Mouse (Mus musculus) midbrain, embryonic 10.5 days (tissue): Measurements from ENCODE around the gene Pkig. TPM values are rescaled to one million over a fixed set of nuclear protein-coding genes. Genes with fewer than 3 reads are reported as not detected.
A peak's percentile ranks its signal among the peaks of the same experiment; 100 is the strongest.

Experiments
- DNase-seq: peaks from one replicate; pipeline ENCODE4 v3.0.0-alpha.2; 2017; ENCODE audit warnings: low spot score
- H3K27ac ChIP-seq: fragments of 300-500 bp; sonication (generic); replicated peaks from 2 replicates; pipeline ENCODE4 v1.5.1; 2016; ENCODE audit warnings: mild to moderate bottlenecking
- H3K27me3 ChIP-seq: fragments of 300-500 bp; sonication (generic); 2 replicates; pipeline ENCODE4 v1.6.1; 2016; ENCODE audit warnings: low read depth, mild to moderate bottlenecking; ENCODE audit not compliant: poor library complexity, severe bottlenecking
- H3K36me3 ChIP-seq: fragments of 300-500 bp; sonication (generic); 2 replicates; pipeline ENCODE4 v1.6.1; 2016; ENCODE audit warnings: mild to moderate bottlenecking, moderate library complexity
- H3K4me1 ChIP-seq: fragments of 300-500 bp; sonication (generic); 2 replicates; pipeline ENCODE4 v1.6.1; 2016
- H3K4me3 ChIP-seq: fragments of 300-500 bp; sonication (generic); 2 replicates; pipeline ENCODE4 v1.5.1; 2016; ENCODE audit warnings: mild to moderate bottlenecking, moderate library complexity
- H3K9me3 ChIP-seq: fragments of 300-500 bp; sonication (generic); replicated peaks from 2 replicates; pipeline ENCODE4 v1.6.1; 2016; ENCODE audit warnings: mild to moderate bottlenecking
- WGBS: fragments of 180-500 bp; shearing (Covaris S2); methylation state at CpG from one replicate; pipeline ENCODE4 v1.1.7; 2016; 5-methylcytosine and 5-hydroxymethylcytosine counted together
- polyA plus RNA-seq: library from polyadenylated mRNA; unstranded; fragments of >200 nt; fragmentation: Nextera tagmentation; extraction: Ambion mirVana; gene quantifications from 2 replicates; pipeline ENCODE4 v1.2.1, GENCODE M21; 2016

Pkig gene
- polyA plus RNA-seq, 1 experiment from 2014 or later, result 190 TPM

DNA sequence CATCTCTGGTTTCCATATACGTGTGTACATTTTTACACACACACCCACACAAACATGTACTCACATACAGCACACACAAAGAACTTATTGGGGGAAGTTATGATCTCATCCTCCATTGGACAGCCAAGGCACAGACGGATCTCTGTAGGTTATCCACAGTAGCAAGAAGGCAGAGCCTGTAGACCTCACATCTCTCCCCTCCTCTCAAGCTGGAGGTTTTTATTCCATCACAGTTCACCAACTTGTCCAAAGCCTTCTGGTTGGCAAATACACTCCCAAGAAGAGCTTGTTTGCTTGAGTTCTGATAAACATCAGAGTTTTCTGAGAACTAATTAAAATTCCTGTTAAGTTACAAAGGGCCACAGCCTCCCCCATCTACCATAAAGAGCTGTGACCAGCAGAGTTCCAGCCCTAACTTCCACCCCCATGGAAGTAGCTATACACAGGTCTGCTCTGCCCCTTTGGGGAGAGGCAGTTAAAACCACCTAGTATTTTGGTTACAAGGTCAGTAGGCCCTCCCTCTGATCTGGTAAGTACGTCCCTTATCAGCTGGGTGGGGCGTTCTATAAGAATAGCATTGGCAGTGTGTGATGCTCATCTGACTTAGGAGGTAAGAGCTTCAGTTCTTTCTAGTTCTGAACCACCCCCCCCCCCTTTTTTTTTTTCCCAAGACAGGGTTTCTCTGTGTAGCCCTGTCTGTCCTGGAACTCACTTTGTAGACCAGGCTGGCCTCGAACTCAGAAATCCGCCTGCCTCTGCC, 33.8 kb downstream of the Pkig start:
- WGBS, result 91% methylated on average over 6 of the region's 6 CpGs
- Histone ChIP-seq H3K36me3 (no peaks in the 10 kb centered on the region), H3K27me3 (no peaks in the 10 kb centered on the region), H3K4me1 (peaks cover 58% of the 10 kb centered on the region), H3K9me3 (no peaks in the 10 kb centered on the region), H3K27ac (peak overlapping the region; percentile 81; the same call in 1 of the 2 replicates), H3K4me3 (no peak overlapping the region)
- DNase-seq, result no peak

DNA sequence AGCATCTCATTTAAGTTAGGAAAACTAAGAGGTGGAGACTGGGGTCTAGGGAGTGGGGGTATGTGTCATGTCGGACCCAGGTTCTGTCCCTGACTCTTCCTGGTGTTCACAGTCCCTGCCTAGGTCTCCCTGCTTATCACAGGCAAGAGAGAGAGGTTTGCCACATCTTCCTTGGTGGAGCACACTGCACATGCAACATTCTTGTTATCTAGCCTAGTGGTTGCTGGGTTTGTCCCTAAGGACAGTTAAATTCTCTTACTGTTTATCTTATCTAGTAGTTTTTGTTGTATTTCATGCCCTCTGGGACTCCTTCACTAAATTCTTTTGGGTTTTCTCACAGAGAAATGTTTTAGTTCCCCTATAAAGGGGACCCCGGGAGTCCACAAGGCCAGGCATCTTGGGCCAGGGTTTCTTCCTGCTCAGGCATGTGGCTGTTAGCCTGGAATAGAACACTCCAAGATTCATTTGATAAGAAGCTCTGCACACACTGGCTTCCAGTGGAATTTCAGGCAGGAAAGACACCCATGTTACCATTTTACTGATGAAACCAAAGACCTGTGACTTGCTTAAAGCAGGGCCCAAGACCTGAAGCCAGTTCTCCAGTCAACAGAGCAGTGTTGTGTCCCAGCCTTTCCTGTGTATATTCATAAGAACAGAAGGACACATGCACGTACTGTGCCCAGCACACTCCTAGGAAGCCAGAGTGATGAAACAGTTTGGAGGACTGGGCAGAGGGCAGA, 34.9 kb downstream of the Pkig start:
- H3K4me3 ChIP-seq, result no peak overlapping the region
- peak overlapping the region; percentile 57; the same call in 1 of the 2 replicates for H3K27ac ChIP-seq
- H3K9me3 ChIP-seq, result no peaks in the 10 kb centered on the region
- H3K27me3 ChIP-seq, result no peaks in the 10 kb centered on the region
- WGBS, result 80% methylated on average over 3 of the region's 3 CpGs
- H3K4me1 ChIP-seq, result peaks cover 68% of the 10 kb centered on the region
- DNase-seq, result no peak
- H3K36me3 ChIP-seq, result no peaks in the 10 kb centered on the region

DNA sequence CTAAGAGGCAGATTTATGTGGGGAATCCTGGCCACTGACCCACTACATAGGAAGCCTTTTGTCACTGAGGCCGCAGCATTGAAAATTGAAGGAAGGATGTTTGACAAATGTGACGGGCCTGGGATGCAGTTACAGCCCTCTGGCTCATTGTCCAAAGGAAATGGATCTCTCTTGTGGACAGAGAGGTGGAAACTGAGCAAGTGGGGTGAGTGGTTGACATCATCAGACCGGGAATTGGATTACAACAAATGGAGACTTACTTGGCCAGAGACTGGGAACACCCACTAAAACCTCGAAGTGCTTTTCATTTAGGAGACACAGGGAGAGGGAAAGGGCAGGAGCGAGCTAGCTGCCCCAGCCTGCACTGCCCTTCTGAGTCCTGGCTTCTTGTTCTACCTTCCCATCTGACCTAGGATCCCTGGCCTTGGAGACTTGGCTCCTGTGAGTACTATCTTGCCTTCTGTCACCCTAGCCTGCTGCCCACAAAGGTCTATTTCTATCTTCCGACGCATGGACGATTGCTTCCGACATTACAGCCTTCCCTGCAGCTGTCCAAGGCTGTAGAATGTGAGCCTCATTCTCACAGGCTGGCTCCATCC, 35.6 kb downstream of the Pkig start:
- no peaks in the 10 kb centered on the region for H3K27me3 ChIP-seq
- WGBS, result 80% methylated on average over 9 of the region's 9 CpGs
- H3K36me3 ChIP-seq, result no peaks in the 10 kb centered on the region
- peaks cover 75% of the 10 kb centered on the region for H3K4me1 ChIP-seq
- no peak overlapping the region for H3K4me3 ChIP-seq
- H3K27ac ChIP-seq, result peak overlapping the region; percentile 57
- no peaks in the 10 kb centered on the region for H3K9me3 ChIP-seq
- DNase-seq, result no peak

DNA sequence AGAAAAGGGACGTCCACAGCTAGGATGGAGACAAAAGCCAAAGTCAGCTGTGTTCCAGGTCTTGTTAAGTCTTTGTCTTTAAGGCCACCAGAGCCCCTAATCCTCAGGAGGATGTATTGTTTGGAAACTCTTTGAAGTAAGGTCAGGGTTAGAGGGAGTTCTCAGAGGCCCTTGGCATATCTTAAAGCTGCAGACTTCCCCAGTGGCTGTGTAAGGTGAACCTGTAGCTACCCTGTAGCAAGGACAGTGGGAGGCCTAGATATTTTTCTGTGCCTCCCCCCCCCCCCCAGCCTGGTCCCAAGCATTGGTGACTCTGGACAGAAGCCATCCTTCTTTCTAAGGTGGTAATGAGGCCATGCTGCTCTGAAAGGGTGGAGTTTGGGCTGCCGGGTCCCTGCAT, 38.6 kb downstream of the Pkig start:
- H3K36me3 ChIP-seq, result no peaks in the 10 kb centered on the region
- H3K27ac ChIP-seq, result peak overlapping the region; percentile 55; the same call in 1 of the 2 replicates
- no peaks in the 10 kb centered on the region for H3K27me3 ChIP-seq
- no peak for DNase-seq
- peaks cover 51% of the 10 kb centered on the region for H3K4me1 ChIP-seq
- 37% methylated on average over 2 of the region's 2 CpGs for WGBS
- H3K9me3 ChIP-seq, result no peaks in the 10 kb centered on the region
- H3K4me3 ChIP-seq, result no peak overlapping the region

DNA sequence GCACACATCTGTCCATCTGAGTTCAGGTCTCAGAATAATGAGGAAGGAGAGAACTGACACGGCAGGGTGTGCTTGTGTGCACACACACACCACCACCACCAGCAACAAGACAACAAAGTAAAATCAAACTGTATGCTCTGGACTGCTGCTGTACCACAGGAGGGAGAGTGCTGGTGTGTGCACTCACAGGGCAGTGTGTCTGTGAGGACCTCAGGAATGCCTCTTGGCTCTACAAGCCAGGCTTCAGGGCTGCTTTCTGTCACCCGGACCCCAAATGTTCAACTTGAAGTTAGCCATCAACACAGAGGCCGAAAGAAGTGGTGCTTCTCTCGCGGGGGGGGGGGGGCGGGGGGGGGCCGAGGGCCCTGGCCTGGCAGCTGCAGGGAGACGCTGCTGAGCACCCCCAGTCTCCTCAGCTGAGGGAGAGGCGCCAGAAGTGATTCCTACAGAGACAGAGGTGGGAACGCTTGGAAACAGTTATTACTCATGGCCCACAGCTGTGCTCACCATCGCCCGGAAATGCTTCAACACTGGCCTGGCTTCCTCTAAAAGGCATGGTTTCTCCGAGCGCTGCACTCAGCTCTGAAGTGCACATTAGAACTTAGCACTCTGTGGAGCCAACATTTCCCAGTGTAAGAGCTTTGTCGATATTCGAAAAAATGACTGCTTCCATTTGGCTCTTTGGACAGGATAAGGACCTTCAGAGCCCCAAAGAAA, 39.7 kb downstream of the Pkig start:
- DNase-seq, result no peak
- H3K9me3 ChIP-seq, result no peaks in the 10 kb centered on the region
- H3K27me3 ChIP-seq, result no peaks in the 10 kb centered on the region
- no peak overlapping the region for H3K4me3 ChIP-seq
- H3K4me1 ChIP-seq, result peaks cover 56% of the 10 kb centered on the region
- WGBS, result 72% methylated on average over 15 of the region's 16 CpGs
- no peaks in the 10 kb centered on the region for H3K36me3 ChIP-seq
- peak overlapping the region; percentile 38; the same call in 1 of the 2 replicates for H3K27ac ChIP-seq

DNA sequence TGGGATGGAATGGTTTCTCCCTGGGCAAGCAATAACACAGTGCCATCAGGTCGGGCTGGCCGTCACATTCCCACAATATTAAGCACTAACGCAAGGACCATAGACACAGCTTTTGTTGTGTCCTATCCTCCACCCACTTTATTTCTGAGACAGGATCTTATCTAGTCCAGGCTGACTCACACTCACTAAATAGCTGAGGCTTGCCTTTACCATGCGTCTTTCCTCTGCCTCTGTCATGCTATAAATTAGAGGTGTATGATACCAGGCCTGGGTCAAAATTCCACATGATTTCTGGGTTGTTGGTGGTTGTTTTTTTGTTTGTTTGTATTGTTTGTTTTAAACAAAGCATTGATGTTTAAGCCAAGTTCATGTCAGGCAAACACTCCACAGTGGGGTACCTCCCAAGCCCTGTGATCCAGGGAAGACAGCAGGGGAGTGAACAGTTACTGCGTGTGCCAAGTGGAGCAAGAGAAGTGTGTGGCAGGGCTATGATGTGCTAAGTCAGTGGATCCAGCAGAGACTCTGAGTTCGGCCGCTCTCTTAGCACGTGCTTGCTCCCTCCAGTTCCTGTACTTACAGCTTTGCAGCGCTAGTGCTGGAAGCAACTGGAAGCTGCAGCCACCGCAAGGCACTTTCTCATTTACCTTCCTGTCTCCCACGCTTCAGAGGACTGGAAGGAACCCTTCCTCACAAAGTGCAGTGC, 41.0 kb downstream of the Pkig start:
- 90% methylated on average over 11 of the region's 11 CpGs for WGBS
- H3K4me3 ChIP-seq, result no peak overlapping the region
- H3K27me3 ChIP-seq, result no peaks in the 10 kb centered on the region
- peaks cover 43% of the 10 kb centered on the region for H3K4me1 ChIP-seq
- H3K27ac ChIP-seq, result no peak overlapping the region
- no peaks in the 10 kb centered on the region for H3K9me3 ChIP-seq
- peaks cover 5% of the 10 kb centered on the region for H3K36me3 ChIP-seq
- no peak for DNase-seq

DNA sequence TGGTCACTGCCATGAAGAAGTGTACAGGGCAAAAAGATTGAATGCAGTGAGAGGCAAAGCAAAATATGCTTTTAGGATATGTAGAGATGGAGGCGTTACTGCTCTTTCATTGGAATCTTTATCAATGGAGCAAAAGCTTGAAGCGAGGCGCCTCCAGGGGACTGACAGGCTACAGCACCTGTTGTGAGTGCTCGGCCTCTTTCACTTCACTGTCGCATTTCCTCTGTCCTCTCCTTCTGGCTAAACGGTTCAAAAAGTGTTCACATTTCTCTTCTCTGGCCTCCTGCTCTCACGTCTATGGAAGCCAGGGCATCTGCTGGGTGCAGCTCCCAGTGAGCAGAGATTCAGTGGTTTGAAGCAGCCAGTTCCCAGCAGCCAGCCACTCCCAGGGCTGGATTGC, 44.2 kb downstream of the Pkig start:
- no peak for DNase-seq
- Histone ChIP-seq H3K4me1 (peaks cover 28% of the 10 kb centered on the region), H3K27me3 (no peaks in the 10 kb centered on the region), H3K36me3 (peaks cover 24% of the 10 kb centered on the region), H3K4me3 (no peak overlapping the region), H3K27ac (peak overlapping the region; percentile 49), H3K9me3 (no peaks in the 10 kb centered on the region)
- 79% methylated on average over 7 of the region's 7 CpGs for WGBS

DNA sequence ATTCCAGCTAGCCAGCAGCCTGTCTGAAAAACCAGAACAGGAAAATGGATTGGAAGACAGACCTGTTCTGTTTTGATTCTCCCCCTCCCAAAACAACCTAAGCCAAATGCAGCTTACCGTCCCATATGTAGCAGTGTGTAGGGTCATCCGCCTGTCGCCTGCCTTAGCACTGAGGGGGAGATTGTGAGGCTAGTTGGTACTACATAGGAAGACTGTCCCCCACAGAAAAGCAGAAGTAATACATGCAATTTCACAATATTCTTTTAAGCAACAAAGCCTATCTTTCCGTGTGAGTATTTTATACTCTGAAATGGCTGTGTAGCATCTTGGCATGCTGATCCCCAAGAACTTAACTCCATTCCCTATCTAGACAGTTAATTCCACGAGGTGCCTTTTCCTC, 44.7 kb downstream of the Pkig start:
- WGBS, result 87% methylated on average over 5 of the region's 5 CpGs
- DNase-seq, result no peak
- Histone ChIP-seq H3K9me3 (no peaks in the 10 kb centered on the region), H3K4me3 (no peak overlapping the region), H3K27ac (peak overlapping the region; percentile 49; the same call in 1 of the 2 replicates), H3K36me3 (peaks cover 24% of the 10 kb centered on the region), H3K4me1 (peaks cover 24% of the 10 kb centered on the region), H3K27me3 (no peaks in the 10 kb centered on the region)

DNA sequence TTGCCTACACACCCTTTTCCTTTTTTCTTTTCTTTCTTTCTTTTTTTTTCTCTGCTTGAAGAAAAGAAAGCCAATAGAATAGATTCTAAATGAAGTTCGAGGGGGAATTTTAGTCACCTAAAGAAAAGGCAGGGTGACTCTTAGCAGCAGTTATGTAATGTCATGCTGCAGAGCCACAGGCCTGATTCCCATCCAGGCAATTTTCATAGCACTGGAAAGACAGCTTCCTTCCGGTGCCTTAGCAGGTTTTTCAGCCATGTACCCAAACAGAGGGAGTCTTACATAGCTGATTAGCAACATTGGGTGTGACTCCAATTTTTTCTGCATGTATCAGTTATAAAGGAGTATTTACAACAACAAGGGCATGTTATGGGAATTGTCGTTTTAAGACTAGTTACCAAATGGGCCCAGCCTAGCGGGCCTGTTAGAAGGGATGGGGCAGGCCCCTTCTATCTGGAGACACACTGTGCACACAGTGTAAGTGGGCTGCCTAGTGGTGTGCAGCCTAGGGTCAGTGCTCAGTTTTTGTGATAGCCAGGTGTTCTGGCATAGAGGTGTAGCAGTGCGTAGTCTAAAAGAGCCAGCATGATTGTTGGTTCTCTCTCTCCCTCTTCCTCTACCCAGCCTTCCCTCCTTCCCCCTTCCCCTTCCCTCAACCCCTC, 45.5 kb downstream of the Pkig start:
- Histone ChIP-seq H3K4me3 (no peak overlapping the region), H3K27me3 (no peaks in the 10 kb centered on the region), H3K27ac (no peak overlapping the region), H3K36me3 (peaks cover 24% of the 10 kb centered on the region), H3K9me3 (no peaks in the 10 kb centered on the region), H3K4me1 (peaks cover 16% of the 10 kb centered on the region)
- 89% methylated on average over 5 of the region's 5 CpGs for WGBS
- no peak for DNase-seq

DNA sequence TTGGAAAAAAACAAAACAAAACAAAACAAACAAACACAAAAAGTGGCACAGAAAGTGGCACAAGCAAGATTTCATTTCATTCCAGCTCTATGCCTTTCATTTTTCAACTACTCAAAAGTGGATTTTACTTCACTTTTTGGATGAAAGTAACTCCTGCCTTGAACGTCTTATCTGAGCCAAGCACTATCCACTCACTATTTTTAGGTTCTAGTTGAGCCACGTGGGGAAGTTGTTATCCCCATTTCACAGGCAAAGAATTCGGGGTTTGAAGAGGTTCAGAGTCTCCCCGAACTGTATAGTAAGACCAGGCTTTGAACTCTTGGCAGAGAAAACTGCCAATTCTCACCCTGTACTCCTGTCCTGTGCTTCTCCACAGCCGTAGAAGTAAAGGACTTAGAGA, 50.1 kb downstream of the Pkig start:
- Histone ChIP-seq H3K36me3 (peaks cover 41% of the 10 kb centered on the region), H3K27me3 (no peaks in the 10 kb centered on the region), H3K27ac (no peak overlapping the region), H3K9me3 (no peaks in the 10 kb centered on the region), H3K4me3 (no peak overlapping the region), H3K4me1 (peaks cover 8% of the 10 kb centered on the region; the same call in 1 of the 2 replicates)
- no peak for DNase-seq
- WGBS, result 82% methylated on average over 5 of the region's 5 CpGs

DNA sequence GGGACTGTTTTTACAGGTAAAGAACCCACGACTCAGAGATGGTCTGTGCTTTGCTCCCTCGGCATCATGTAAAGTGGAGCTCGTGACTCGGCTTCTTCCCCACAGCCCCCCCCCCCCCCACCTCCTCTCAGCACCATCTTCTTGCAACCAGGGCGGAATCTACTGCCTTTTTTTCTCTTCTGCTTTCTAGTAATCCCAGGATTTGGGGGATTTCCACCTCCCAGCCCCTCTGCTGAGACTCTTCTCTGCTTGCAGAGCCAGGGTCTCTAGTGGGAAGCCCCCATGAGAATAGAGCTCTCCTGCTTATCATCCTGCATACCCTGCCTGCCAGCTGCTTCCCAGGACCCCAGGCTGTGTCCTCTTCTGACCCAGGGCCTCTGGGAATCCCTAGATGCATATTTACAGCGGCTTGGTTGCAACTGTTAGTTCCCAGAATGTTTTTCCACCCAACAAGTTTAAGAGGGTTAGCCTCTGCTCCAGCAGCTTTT, 50.6 kb downstream of the Pkig start:
- Histone ChIP-seq H3K27me3 (no peaks in the 10 kb centered on the region), H3K4me3 (no peak overlapping the region), H3K27ac (no peak overlapping the region), H3K36me3 (peaks cover 44% of the 10 kb centered on the region), H3K9me3 (no peaks in the 10 kb centered on the region), H3K4me1 (peaks cover 8% of the 10 kb centered on the region; the same call in 1 of the 2 replicates)
- 79% methylated on average over 5 of the region's 6 CpGs for WGBS
- no peak for DNase-seq
